Mouse (Mus musculus): ENCODE results near the gene Fgd4. TPM values are rescaled to one million over a fixed set of nuclear protein-coding genes. Genes with fewer than 3 reads are reported as not detected.
"Not testable (repeated sequence)": the region's sequence is repeated elsewhere in the genome, so short reads cannot be mapped to it uniquely, and the experiment has no call there.

Gene Fgd4
- polyA plus RNA-seq, 1 experiment from 2014 or later, result 25.0 TPM

GRCm38 (mm10) chr16:16450021-16450420 is 150.3 kb downstream of the Fgd4 start:
- WGBS, result 91% methylated on average over 1 of the region's 1 CpGs
- no peak for ATAC-seq (ENCODE audit: low FRiP score)

DNA sequence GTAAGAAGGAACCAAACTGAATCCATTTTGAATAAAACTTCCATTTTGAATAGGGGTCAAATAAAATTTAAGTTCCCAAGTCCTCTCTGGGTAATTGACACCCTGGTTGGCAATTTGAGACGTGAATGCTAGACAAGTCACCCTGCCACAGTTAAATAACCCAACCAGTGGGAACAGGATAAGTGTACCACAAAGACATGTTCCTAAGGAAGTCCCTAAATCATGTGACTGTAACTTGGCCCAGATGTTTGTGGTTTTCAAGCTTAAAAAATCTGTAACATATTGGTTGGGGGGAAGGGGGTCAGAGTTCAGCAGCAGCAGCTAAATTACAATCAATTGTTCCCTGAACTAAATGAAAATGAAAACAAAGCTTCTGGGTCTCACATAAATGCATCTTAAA is 161.9 kb downstream of the Fgd4 start:
- no peak for ATAC-seq (ENCODE audit: low FRiP score)
- Histone ChIP-seq H3K9me3 (no peaks in the 10 kb centered on the region), H3K36me3 (peaks cover 29% of the 10 kb centered on the region), H3K9ac (no peak overlapping the region), H3K4me2 (no peak overlapping the region), H3K27ac (no peak overlapping the region), H3K27me3 (no peaks in the 10 kb centered on the region), H3K4me3 (no peak overlapping the region), H3K4me1 (replicated peaks) (no peaks in the 10 kb centered on the region)
- 68% methylated on average over 1 of the region's 1 CpGs for WGBS

More at GRCm38 (mm10) chr16:16450021-16450420, 150.3 kb downstream of the Fgd4 start:
- Histone ChIP-seq H3K9me3 (no peaks in the 10 kb centered on the region), H3K4me1 (replicated peaks) (no peaks in the 10 kb centered on the region), H3K27ac (no peak overlapping the region), H3K4me3 (no peak overlapping the region), H3K4me2 (no peak overlapping the region), H3K27me3 (no peaks in the 10 kb centered on the region), H3K36me3 (peaks cover 38% of the 10 kb centered on the region), H3K9ac (no peak overlapping the region)

- no peak for ATAC-seq (ENCODE audit: low FRiP score)
- WGBS, result 92% methylated on average over 2 of the region's 2 CpGs
- H3K27ac ChIP-seq, result no peak overlapping the region
- no peaks in the 10 kb centered on the region for H3K27me3 ChIP-seq
- no peak overlapping the region for H3K4me2 ChIP-seq
- H3K4me1 ChIP-seq (replicated peaks), result no peaks in the 10 kb centered on the region
- no peak overlapping the region for H3K9ac ChIP-seq
- H3K4me3 ChIP-seq, result no peak overlapping the region
- H3K9me3 ChIP-seq, result no peaks in the 10 kb centered on the region
- H3K36me3 ChIP-seq, result peaks cover 47% of the 10 kb centered on the region
Measured at GRCm38 (mm10) chr16:16422456-16422855, 177.9 kb downstream of the Fgd4 start.

GRCm38 (mm10) chr16:16367217-16367616 is 233.1 kb downstream of the Fgd4 start:
- H3K27me3 ChIP-seq; ATAC-seq (ENCODE audit: low FRiP score); H3K27ac ChIP-seq; H3K4me1 ChIP-seq (replicated peaks); H3K9ac ChIP-seq; H3K4me2 ChIP-seq; H3K9me3 ChIP-seq; H3K36me3 ChIP-seq; H3K4me3 ChIP-seq: not testable (repeated sequence)
- WGBS, result 72% methylated on average over 9 of the region's 9 CpGs

Other genes with a start within 250 kb of the Fgd4 start
- 100 and 102 TPM in 2 replicates for gene Dnm1l, start 241.6 kb downstream of the Fgd4 start, polyA plus RNA-seq (2015; fragmentation: Nextera tagmentation; extraction: Ambion mirVana)
- gene Olfr19, start 75.9 kb upstream of the Fgd4 start, polyA plus RNA-seq (2015; fragmentation: Nextera tagmentation; extraction: Ambion mirVana), result not detected in 2 replicates
- 14.4 and 17.7 TPM in 2 replicates for gene Spag6l, start 228.9 kb upstream of the Fgd4 start, polyA plus RNA-seq (2015; fragmentation: Nextera tagmentation; extraction: Ambion mirVana)